Mouse (Mus musculus): ENCODE results near the gene Bpi. TPM values are rescaled to one million over a fixed set of nuclear protein-coding genes. Genes with fewer than 3 reads are reported as not detected.

The Bpi gene
- polyA plus RNA-seq, 1 experiment, result not detected

GRCm38 (mm10) chr2:158275349-158275748, 17.5 kb downstream of the Bpi start:
- H3K79me2 ChIP-seq (ENCODE audit: control insufficient read depth, insufficient read depth), result no peaks in the 10 kb centered on the region

GRCm38 (mm10) chr2:158275811-158276210, 17.9 kb downstream of the Bpi start:
- Histone ChIP-seq H3K4me2 (ENCODE audit: low read depth) (no peak overlapping the region), H3K79me2 (ENCODE audit: control insufficient read depth, insufficient read depth) (no peaks in the 10 kb centered on the region), H3K36me3 (ENCODE audit: control insufficient read depth, insufficient read depth) (no peaks in the 10 kb centered on the region), H3K4me3 (no peak overlapping the region), H3ac (ENCODE audit: control insufficient read depth, insufficient read length) (no peak overlapping the region), H3K27me3 (ENCODE audit: control insufficient read depth, insufficient read depth, insufficient read length) (peaks cover 10% of the 10 kb centered on the region)
- TF ChIP-seq MYOG (IDR thresholded peaks at IDR 0.05; ENCODE audit: control insufficient read depth in 1 of 3, insufficient read depth in 1 of 3, insufficient read length in 2 of 3, low read depth in 2 of 3) (no peak), MYOD1 (IDR thresholded peaks at IDR 0.05; ENCODE audit: control insufficient read depth in 1 of 3, insufficient read length in 2 of 3, low read depth in 2 of 3) (no peak), E2F4 (IDR thresholded peaks at IDR 0.05; ENCODE audit: insufficient read depth) (no peak), POLR2A (IDR thresholded peaks at IDR 0.05; ENCODE audit: insufficient read length, low read depth) (no peak), TCF3 (IDR thresholded peaks at IDR 0.05; ENCODE audit: insufficient read length, low read depth) (no peak), SRF (IDR thresholded peaks at IDR 0.05; ENCODE audit: control insufficient read depth, insufficient read length, low read depth) (no peak), POLR2AphosphoS2 (IDR thresholded peaks at IDR 0.05; ENCODE audit: insufficient read length, low read depth) (no peak), CEBPB (IDR thresholded peaks at IDR 0.05; ENCODE audit: insufficient read depth, poor library complexity, severe bottlenecking) (no peak)

More at GRCm38 (mm10) chr2:158275349-158275748, 17.5 kb downstream of the Bpi start:
- H3K4me3 ChIP-seq, result no peak overlapping the region
- no peak overlapping the region for H3ac ChIP-seq (ENCODE audit: control insufficient read depth, insufficient read length)
- no peaks in the 10 kb centered on the region for H3K36me3 ChIP-seq (ENCODE audit: control insufficient read depth, insufficient read depth)
- peaks cover 13% of the 10 kb centered on the region for H3K27me3 ChIP-seq (ENCODE audit: control insufficient read depth, insufficient read depth, insufficient read length)
- TF ChIP-seq REST (IDR thresholded peaks at IDR 0.05; ENCODE audit: insufficient read depth, insufficient read length), result no peak
- no peak overlapping the region for H3K4me2 ChIP-seq (ENCODE audit: low read depth)

GRCm38 (mm10) chr2:158276451-158276850, 18.6 kb downstream of the Bpi start:
- Histone ChIP-seq H3ac (ENCODE audit: control insufficient read depth, insufficient read length) (no peak overlapping the region), H3K4me3 (no peak overlapping the region), H3K27me3 (ENCODE audit: control insufficient read depth, insufficient read depth, insufficient read length) (peaks cover 7% of the 10 kb centered on the region), H3K4me2 (ENCODE audit: low read depth) (no peak overlapping the region), H3K79me2 (ENCODE audit: control insufficient read depth, insufficient read depth) (no peaks in the 10 kb centered on the region), H3K36me3 (ENCODE audit: control insufficient read depth, insufficient read depth) (no peaks in the 10 kb centered on the region)
- peak in 1 of 3 experiments; percentile 1 for TF ChIP-seq MYOG (IDR thresholded peaks at IDR 0.05; ENCODE audit: control insufficient read depth in 1 of 3, insufficient read depth in 1 of 3, insufficient read length in 2 of 3, low read depth in 2 of 3)
- TF ChIP-seq MYOD1 (IDR thresholded peaks at IDR 0.05; ENCODE audit: control insufficient read depth in 1 of 3, insufficient read length in 2 of 3, low read depth in 2 of 3), result no peak

- Histone ChIP-seq H3K4me2 (ENCODE audit: low read depth) (no peak overlapping the region), H3ac (ENCODE audit: control insufficient read depth, insufficient read length) (no peak overlapping the region), H3K4me3 (no peak overlapping the region), H3K27me3 (ENCODE audit: control insufficient read depth, insufficient read depth, insufficient read length) (peaks cover 2% of the 10 kb centered on the region), H3K36me3 (ENCODE audit: control insufficient read depth, insufficient read depth) (no peaks in the 10 kb centered on the region), H3K79me2 (ENCODE audit: control insufficient read depth, insufficient read depth) (no peaks in the 10 kb centered on the region)
- TF ChIP-seq TCF12 (IDR thresholded peaks at IDR 0.05; ENCODE audit: insufficient read depth, poor library complexity, severe bottlenecking), result no peak
- peak in 1 of 3 experiments; percentile 1 for TF ChIP-seq MYOG (IDR thresholded peaks at IDR 0.05; ENCODE audit: control insufficient read depth in 1 of 3, insufficient read depth in 1 of 3, insufficient read length in 2 of 3, low read depth in 2 of 3)
- TF ChIP-seq USF1 (IDR thresholded peaks at IDR 0.05; ENCODE audit: low read depth), result peak; percentile 4
Observed at GRCm38 (mm10) chr2:158276878-158277277, 19.0 kb downstream of the Bpi start.

- TF ChIP-seq REST (IDR thresholded peaks at IDR 0.05; ENCODE audit: insufficient read depth, insufficient read length), result no peak
- no peaks in the 10 kb centered on the region for H3K79me2 ChIP-seq (ENCODE audit: control insufficient read depth, insufficient read depth)
Observed at GRCm38 (mm10) chr2:158279656-158280055, 21.8 kb downstream of the Bpi start.

GRCm38 (mm10) chr2:158281497-158282205, 23.8 kb downstream of the Bpi start:
- no peaks in the 10 kb centered on the region for H3K27me3 ChIP-seq (ENCODE audit: control insufficient read depth, insufficient read depth, insufficient read length)
- no peaks in the 10 kb centered on the region for H3K79me2 ChIP-seq (ENCODE audit: control insufficient read depth, insufficient read depth)
- no peak overlapping the region for H3K4me2 ChIP-seq (ENCODE audit: low read depth)
- TF ChIP-seq TCF3 (IDR thresholded peaks at IDR 0.05; ENCODE audit: insufficient read length, low read depth) (no peak), MYOD1 (IDR thresholded peaks at IDR 0.05; ENCODE audit: control insufficient read depth in 1 of 3, insufficient read length in 2 of 3, low read depth in 2 of 3) (no peak)
- no peak overlapping the region for H3K4me3 ChIP-seq
- no peak overlapping the region for H3ac ChIP-seq (ENCODE audit: control insufficient read depth, insufficient read length)
- H3K36me3 ChIP-seq (ENCODE audit: control insufficient read depth, insufficient read depth), result no peaks in the 10 kb centered on the region

More at GRCm38 (mm10) chr2:158279656-158280055, 21.8 kb downstream of the Bpi start:
- Histone ChIP-seq H3K4me2 (ENCODE audit: low read depth) (no peak overlapping the region), H3K36me3 (ENCODE audit: control insufficient read depth, insufficient read depth) (no peaks in the 10 kb centered on the region), H3ac (ENCODE audit: control insufficient read depth, insufficient read length) (no peak overlapping the region), H3K4me3 (no peak overlapping the region), H3K27me3 (ENCODE audit: control insufficient read depth, insufficient read depth, insufficient read length) (no peaks in the 10 kb centered on the region)
